Mouse (Mus musculus): ENCODE measurements around the gene Gzmg. TPM values are rescaled to one million over a fixed set of nuclear protein-coding genes. Genes with fewer than 3 reads are reported as not detected.
"Not testable (repeated sequence)": the region's sequence is repeated elsewhere in the genome, so short reads cannot be mapped to it uniquely, and the experiment has no call there.

Gene Gzmg
- polyA plus RNA-seq, 1 experiment from 2014 or later, result not detected

- WGBS, result 84% methylated on average over 5 of the region's 5 CpGs
- ATAC-seq, result no peak
- no peak within 1 kb of the TSS for H3K9ac ChIP-seq (replicated peaks; ENCODE audit: low read depth)
Observed at GRCm38 (mm10) chr14:56174499-56174898, 15.1 kb upstream of the Gzmg start, which contains the start of gene Gzmn. Gene Gzmn, minus strand, starts transcription at chr14:56174599.

GRCm38 (mm10) chr14:56173396-56173795 lies 14.0 kb upstream of the Gzmg start:
- Histone ChIP-seq H3K4me3 (ENCODE audit: low read depth, low read length) (no peak overlapping the region), H3K4me2 (replicated peaks; ENCODE audit: low read depth, low read length) (no peak overlapping the region), H3K27ac (ENCODE audit: low read length) (no peak overlapping the region), H3K27me3 (replicated peaks; ENCODE audit: insufficient read depth, low read length) (no peaks in the 10 kb centered on the region), H3K36me3 (ENCODE audit: insufficient read depth, low read length) (no peaks in the 10 kb centered on the region), H3K9me3 (ENCODE audit: low read length) (no peaks in the 10 kb centered on the region), H3K9ac (replicated peaks; ENCODE audit: low read depth) (no peak overlapping the region), H3K4me1 (ENCODE audit: insufficient read depth, low read depth, low read length) (no peaks in the 10 kb centered on the region)
- WGBS, result 96% methylated on average over 6 of the region's 6 CpGs
- no peak for DNase-seq (ENCODE audit: low spot score)
- TF ChIP-seq EP300 (IDR thresholded peaks at IDR 0.05) (no peak), CTCF (IDR thresholded peaks at IDR 0.05) (no peak)
- ATAC-seq, result no peak

More at GRCm38 (mm10) chr14:56174499-56174898, 15.1 kb upstream of the Gzmg start, which contains the start of gene Gzmn:
- Histone ChIP-seq H3K4me3 (ENCODE audit: low read depth, low read length) (no peak within 1 kb of the TSS), H3K36me3 (ENCODE audit: insufficient read depth, low read length) (no peaks in the 10 kb centered on the region), H3K27ac (ENCODE audit: low read length) (no peak within 1 kb of the TSS), H3K4me2 (replicated peaks; ENCODE audit: low read depth, low read length) (no peak within 1 kb of the TSS), H3K9me3 (ENCODE audit: low read length) (no peaks in the 10 kb centered on the region), H3K4me1 (ENCODE audit: insufficient read depth, low read depth, low read length) (no peaks in the 10 kb centered on the region), H3K27me3 (replicated peaks; ENCODE audit: insufficient read depth, low read length) (no peaks in the 10 kb centered on the region)
- TF ChIP-seq EP300 (IDR thresholded peaks at IDR 0.05) (no peak), CTCF (IDR thresholded peaks at IDR 0.05) (no peak)
- DNase-seq (ENCODE audit: low spot score), result no peak

- Histone ChIP-seq H3K4me2 (replicated peaks; ENCODE audit: low read depth, low read length) (no peak overlapping the region), H3K4me1 (ENCODE audit: insufficient read depth, low read depth, low read length) (no peaks in the 10 kb centered on the region), H3K27ac (ENCODE audit: low read length) (no peak overlapping the region), H3K4me3 (ENCODE audit: low read depth, low read length) (no peak overlapping the region), H3K9ac (replicated peaks; ENCODE audit: low read depth) (no peak overlapping the region), H3K9me3 (ENCODE audit: low read length) (no peaks in the 10 kb centered on the region), H3K36me3 (ENCODE audit: insufficient read depth, low read length) (no peaks in the 10 kb centered on the region), H3K27me3 (replicated peaks; ENCODE audit: insufficient read depth, low read length) (no peaks in the 10 kb centered on the region)
- WGBS, result 83% methylated on average over 5 of the region's 5 CpGs
- DNase-seq (ENCODE audit: low spot score), result no peak
- TF ChIP-seq EP300 (IDR thresholded peaks at IDR 0.05) (no peak), CTCF (IDR thresholded peaks at IDR 0.05) (no peak)
- ATAC-seq, result no peak
Observed at GRCm38 (mm10) chr14:56172744-56173143, 13.4 kb upstream of the Gzmg start.

GRCm38 (mm10) chr14:56168009-56168408 lies 8.6 kb upstream of the Gzmg start:
- Histone ChIP-seq H3K9ac (replicated peaks; ENCODE audit: low read depth) (no peak overlapping the region), H3K4me2 (replicated peaks; ENCODE audit: low read depth, low read length) (no peak overlapping the region), H3K4me3 (ENCODE audit: low read depth, low read length) (no peak overlapping the region), H3K27ac (ENCODE audit: low read length) (no peak overlapping the region), H3K9me3 (ENCODE audit: low read length) (no peaks in the 10 kb centered on the region), H3K4me1 (ENCODE audit: insufficient read depth, low read depth, low read length) (no peaks in the 10 kb centered on the region), H3K36me3 (ENCODE audit: insufficient read depth, low read length) (no peaks in the 10 kb centered on the region), H3K27me3 (replicated peaks; ENCODE audit: insufficient read depth, low read length) (no peaks in the 10 kb centered on the region)
- no peak for DNase-seq (ENCODE audit: low spot score)
- WGBS, result 69% methylated on average over 6 of the region's 6 CpGs
- TF ChIP-seq EP300 (IDR thresholded peaks at IDR 0.05) (no peak), CTCF (IDR thresholded peaks at IDR 0.05) (no peak)
- no peak for ATAC-seq

GRCm38 (mm10) chr14:56162109-56162508 lies 2.7 kb upstream of the Gzmg start:
- Histone ChIP-seq H3K36me3 (ENCODE audit: insufficient read depth, low read length) (no peaks in the 10 kb centered on the region), H3K9me3 (ENCODE audit: low read length) (no peaks in the 10 kb centered on the region), H3K9ac (replicated peaks; ENCODE audit: low read depth) (no peak overlapping the region), H3K27me3 (replicated peaks; ENCODE audit: insufficient read depth, low read length) (no peaks in the 10 kb centered on the region), H3K4me2 (replicated peaks; ENCODE audit: low read depth, low read length) (no peak overlapping the region), H3K4me3 (ENCODE audit: low read depth, low read length) (no peak overlapping the region), H3K4me1 (ENCODE audit: insufficient read depth, low read depth, low read length) (no peaks in the 10 kb centered on the region), H3K27ac (ENCODE audit: low read length) (no peak overlapping the region)
- WGBS, result 87% methylated on average over 2 of the region's 2 CpGs
- no peak for TF ChIP-seq EP300 (IDR thresholded peaks at IDR 0.05)
- no peak for TF ChIP-seq CTCF (IDR thresholded peaks at IDR 0.05)
- ATAC-seq, result no peak
- no peak for DNase-seq (ENCODE audit: low spot score)

GRCm38 (mm10) chr14:56155340-56155739 lies 4.0 kb downstream of the Gzmg start:
- no peak overlapping the region for H3K27ac ChIP-seq (ENCODE audit: low read length)
- no peak overlapping the region for H3K4me3 ChIP-seq (ENCODE audit: low read depth, low read length)
- H3K4me1 ChIP-seq (ENCODE audit: insufficient read depth, low read depth, low read length), result no peaks in the 10 kb centered on the region
- WGBS, result 65% methylated on average over 2 of the region's 2 CpGs
- H3K4me2 ChIP-seq (replicated peaks; ENCODE audit: low read depth, low read length), result no peak overlapping the region
- TF ChIP-seq EP300 (IDR thresholded peaks at IDR 0.05), result no peak
- peak; percentile 40 for TF ChIP-seq CTCF (IDR thresholded peaks at IDR 0.05)
- no peaks in the 10 kb centered on the region for H3K36me3 ChIP-seq (ENCODE audit: insufficient read depth, low read length)
- DNase-seq (ENCODE audit: low spot score) (no peak), ATAC-seq (no peak)
- H3K9ac ChIP-seq (replicated peaks; ENCODE audit: low read depth), result no peak overlapping the region
- no peaks in the 10 kb centered on the region for H3K27me3 ChIP-seq (replicated peaks; ENCODE audit: insufficient read depth, low read length)
- H3K9me3 ChIP-seq (ENCODE audit: low read length), result no peaks in the 10 kb centered on the region

GRCm38 (mm10) chr14:56133675-56134074 lies 25.7 kb downstream of the Gzmg start:
- not testable (repeated sequence) for H3K36me3 ChIP-seq (ENCODE audit: insufficient read depth, low read length); H3K9me3 ChIP-seq (ENCODE audit: low read length); H3K27ac ChIP-seq (ENCODE audit: low read length); H3K9ac ChIP-seq (replicated peaks; ENCODE audit: low read depth); H3K27me3 ChIP-seq (replicated peaks; ENCODE audit: insufficient read depth, low read length); H3K4me1 ChIP-seq (ENCODE audit: insufficient read depth, low read depth, low read length); ATAC-seq; DNase-seq (ENCODE audit: low spot score); H3K4me3 ChIP-seq (ENCODE audit: low read depth, low read length); H3K4me2 ChIP-seq (replicated peaks; ENCODE audit: low read depth, low read length)
- WGBS, result 69% methylated on average over 1 of the region's 1 CpGs

GRCm38 (mm10) chr14:56132508-56132907 lies 26.9 kb downstream of the Gzmg start, which contains the start of gene Gzmd:
Gene Gzmd, minus strand, starts transcription at chr14:56132608.
- H3K27ac ChIP-seq (ENCODE audit: low read length); H3K4me3 ChIP-seq (ENCODE audit: low read depth, low read length); H3K9me3 ChIP-seq (ENCODE audit: low read length); H3K4me1 ChIP-seq (ENCODE audit: insufficient read depth, low read depth, low read length); ATAC-seq; H3K36me3 ChIP-seq (ENCODE audit: insufficient read depth, low read length); H3K9ac ChIP-seq (replicated peaks; ENCODE audit: low read depth); H3K27me3 ChIP-seq (replicated peaks; ENCODE audit: insufficient read depth, low read length); DNase-seq (ENCODE audit: low spot score); H3K4me2 ChIP-seq (replicated peaks; ENCODE audit: low read depth, low read length): not testable (repeated sequence)
- 58% methylated on average over 2 of the region's 2 CpGs for WGBS

Measured in lung, postnatal 0 days (tissue).